Mouse (Mus musculus) liver, adult (tissue): ENCODE results near the gene Vmn2r118.

Source experiments
- GATA4 ChIP-seq: IDR thresholded peaks from 2 replicates; pipeline ENCODE4 v1.6.1; 2014; ENCODE audit warnings: mild to moderate bottlenecking, low read length; ENCODE audit not compliant: insufficient replicate concordance

The Vmn2r118 gene

DNA sequence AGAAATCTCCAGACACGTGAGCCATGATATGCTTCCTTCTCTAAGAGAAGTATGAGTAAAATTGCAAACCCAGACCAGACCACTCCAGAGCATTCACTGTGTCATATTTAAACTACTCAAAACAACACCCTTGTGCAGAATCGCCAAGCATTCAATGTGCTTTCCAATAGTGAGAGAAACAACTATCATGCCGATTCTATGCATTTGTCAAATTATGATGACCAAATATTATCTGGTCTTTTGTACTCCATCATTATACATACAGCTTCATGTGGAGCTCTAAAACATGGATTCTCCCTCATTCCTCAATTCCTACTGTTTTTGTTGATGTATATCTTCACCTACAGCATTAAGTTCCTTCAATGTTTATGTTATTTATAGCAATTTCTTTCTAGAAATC is at the start of gene Vmn2r118:
Gene Vmn2r118 (minus strand): TSS at position 101 of the 400 bp plus-strand sequence.
- TF ChIP-seq GATA4, result no peak

DNA sequence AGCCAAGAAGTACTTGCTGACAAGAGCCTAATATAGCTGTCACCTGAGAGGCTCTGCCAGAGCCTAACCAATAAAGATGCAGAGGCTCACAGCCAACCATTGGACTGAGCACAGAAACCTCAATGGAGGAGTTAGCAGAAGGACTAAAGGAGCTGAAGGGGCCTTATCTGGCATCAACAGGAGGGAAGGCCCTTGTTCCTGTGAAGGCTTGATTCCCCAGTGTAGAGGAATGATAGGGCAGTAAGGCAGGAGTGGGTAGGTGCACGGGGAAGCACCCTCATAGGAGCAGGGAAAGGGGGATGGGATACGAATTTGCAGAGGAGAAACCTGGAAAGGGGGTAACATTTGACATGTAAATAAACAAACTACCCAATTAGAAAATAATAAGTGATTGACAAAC is 36.1 kb upstream of the Vmn2r118 start:
- no peak for TF ChIP-seq GATA4

DNA sequence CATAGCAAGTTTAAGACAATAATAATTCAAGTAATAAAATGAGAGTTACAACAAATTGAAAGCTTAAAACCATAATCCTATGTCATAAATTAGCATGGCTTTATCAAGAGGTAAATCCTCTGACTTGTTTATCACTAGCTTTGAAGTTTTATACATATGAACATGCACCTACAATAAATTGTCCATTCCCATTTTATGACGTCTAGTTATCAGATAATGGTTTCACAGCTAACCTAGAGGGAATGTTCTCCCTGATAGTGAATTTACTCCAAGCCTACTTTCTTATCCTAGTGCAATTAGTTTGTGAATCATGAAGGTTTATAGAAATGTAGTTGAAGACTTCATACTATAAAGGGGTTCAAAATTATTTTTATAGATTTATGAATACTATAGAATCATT is 34.2 kb downstream of the Vmn2r118 start:
- no peak for TF ChIP-seq GATA4

DNA sequence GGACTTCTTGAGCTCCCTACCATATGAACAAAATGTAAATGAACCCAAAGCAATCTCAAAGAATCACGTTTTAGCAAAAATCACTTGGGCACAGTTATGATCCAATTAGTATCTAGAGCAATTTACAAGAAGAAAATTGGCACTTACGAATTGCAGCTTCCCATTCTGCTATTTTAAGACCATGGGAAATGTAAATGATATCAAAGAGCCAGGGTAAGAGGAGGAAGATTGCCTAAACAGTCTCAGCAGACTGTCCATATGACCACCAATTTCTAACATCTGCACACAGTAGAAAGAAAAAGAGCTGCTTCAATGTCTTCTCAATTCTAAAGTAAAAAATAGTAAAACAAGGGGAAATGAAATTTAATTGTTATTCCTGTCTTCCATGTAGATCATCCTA is 63.2 kb downstream of the Vmn2r118 start:
- TF ChIP-seq GATA4, result no peak

DNA sequence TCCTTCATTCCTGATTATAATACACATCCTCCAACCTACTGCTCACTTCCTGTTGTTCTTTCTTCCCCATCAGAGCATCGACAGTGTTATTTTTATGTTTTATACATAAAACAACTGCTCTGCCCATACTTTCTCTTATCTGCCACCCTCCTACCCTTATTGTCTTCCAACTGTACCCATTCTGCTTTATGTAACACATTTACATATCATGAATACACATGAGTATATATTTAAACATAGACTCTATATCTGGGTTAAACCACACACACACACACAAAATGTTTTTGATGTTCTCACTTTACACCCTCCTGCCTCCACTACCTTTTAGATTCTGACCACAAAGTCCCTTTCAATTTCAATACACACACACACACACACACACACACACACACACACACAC is 76.5 kb downstream of the Vmn2r118 start:
- TF ChIP-seq GATA4, result no peak
